Mouse (Mus musculus) lung, postnatal 0 days (tissue): ENCODE measurements around the gene Il18rap.

Experiments used
- CTCF ChIP-seq: IDR thresholded peaks from 2 replicates; pipeline ENCODE4 v1.5.1; 2016; ENCODE audit warnings: antibody characterized with exemption, mild to moderate bottlenecking
- EP300 ChIP-seq: IDR thresholded peaks from 2 replicates; pipeline ENCODE4 v1.6.1; 2016; ENCODE audit warnings: antibody characterized with exemption, mild to moderate bottlenecking, control low read depth

GRCm38 (mm10) chr1:40475697-40476096 is 39.5 kb upstream of the Il18rap start:
- TF ChIP-seq EP300 (no peak), CTCF (no peak)
